Mouse (Mus musculus) T-cell, adult 2 months (primary cell): ENCODE measurements at regions not wholly inside any gene's neighbourhood (a gene's known extent, or its start where the extent isn't known, plus 50 kb on each side); places are given as distances from the start of the nearest gene placed in this dataset.
A peak's percentile ranks its signal among the peaks of the same experiment; 100 is the strongest.

Experiments used
- DNase-seq: peaks from one replicate; pipeline ENCODE4 v3.0.0; 2022; ENCODE audit warnings: low spot score

- DNase-seq, result no peak
These were observed 979.5 kb upstream of the Car8 start for GRCm38 (mm10) chr4:9218380-9218779.

DNA sequence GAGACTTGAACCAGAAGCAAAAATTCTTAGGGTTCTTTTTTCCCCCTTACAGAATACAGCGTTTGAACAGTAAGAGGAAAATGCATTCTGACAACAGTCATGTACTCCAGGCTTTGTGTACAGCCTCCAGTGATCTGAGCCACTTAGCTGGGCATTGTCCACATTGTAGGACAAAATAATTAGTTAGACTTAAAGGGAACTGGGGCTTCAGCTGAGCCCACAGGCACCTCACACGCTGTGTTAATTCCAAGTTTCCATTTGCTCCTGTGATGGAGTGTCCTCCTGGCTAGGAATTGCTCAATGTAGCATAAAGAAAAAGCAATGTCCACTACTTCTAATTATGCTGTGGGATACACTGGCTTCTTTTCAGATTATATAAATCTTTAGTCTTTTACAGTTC lies 969.8 kb upstream of the Car8 start:
- no peak for DNase-seq

GRCm38 (mm10) chr4:9200012-9200411 lies 961.2 kb upstream of the Car8 start:
- no peak for DNase-seq

DNA sequence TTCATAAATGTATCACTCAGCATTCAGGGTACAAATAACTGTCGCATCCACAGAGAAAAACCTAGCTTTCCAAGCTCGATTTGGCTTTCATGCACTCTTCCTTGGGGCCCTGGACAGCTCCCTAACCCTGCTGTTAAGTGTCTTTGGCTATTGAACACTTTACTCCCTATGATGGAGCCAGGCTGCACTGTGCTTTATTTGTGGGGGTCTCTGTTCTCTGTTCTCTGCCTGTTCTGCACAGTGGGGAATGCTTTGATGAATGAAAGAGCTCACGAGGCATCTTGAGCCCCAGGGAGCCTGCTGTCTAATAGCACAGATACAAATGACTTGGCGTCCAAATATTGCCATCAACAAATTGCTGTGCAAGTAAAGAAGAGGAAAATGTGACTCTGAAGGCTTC lies 957.6 kb upstream of the Car8 start:
- no peak for DNase-seq

DNA sequence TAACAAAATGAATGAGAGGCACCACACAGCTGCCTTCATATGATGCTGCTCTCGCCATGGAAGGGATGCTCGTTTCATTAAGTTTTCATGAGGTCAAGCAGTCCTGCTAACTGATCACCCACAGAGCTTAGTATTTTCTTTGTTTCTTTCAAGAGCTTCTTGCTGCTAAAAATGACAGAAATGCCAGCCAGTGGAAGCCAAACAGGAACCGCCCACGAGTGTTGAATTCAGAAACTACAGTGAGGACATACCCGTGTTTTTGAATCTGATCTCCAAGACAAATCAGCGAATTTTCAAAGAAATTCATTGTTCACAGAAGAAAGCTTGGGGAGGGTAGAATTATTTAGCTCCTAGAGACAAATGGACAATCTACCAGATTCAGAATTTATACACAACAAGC lies 954.3 kb upstream of the Car8 start:
- no peak for DNase-seq

GRCm38 (mm10) chr4:9185156-9185875 lies 946.5 kb upstream of the Car8 start:
- no peak for DNase-seq

DNA sequence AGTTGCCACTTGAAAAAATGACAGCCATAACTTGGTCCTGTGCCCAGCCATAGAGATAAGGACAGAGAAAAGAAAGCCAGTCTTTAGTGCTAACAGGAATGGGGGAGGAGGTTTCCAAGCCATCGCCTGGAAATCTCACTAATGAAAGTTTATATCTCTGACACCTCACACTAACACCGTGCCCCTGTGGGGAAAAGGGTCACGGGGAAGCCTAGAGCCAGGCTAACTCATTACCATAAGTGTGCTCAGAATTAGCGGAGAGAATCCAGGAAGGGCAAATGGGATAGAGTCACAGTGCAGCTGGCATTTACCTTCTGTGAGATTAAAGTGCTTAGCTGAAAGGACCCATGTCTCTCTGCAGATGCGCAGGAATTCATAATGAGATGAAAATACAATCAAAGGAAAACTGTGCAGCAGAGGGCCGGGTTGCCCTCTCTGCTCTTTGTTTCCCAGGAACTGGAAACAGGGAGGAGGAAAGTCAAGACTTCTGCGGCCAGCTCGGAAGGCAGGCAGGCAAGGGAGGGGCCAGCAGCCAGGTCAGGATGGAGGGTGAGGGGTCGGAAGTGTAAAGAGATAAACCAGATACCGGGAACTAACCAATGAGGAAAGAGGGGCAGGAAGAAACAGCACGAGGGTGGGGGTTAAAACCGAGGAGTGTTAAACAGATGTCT lies 945.7 kb upstream of the Car8 start:
- DNase-seq, result no peak

- DNase-seq, result no peak
These were observed 935.5 kb upstream of the Car8 start for GRCm38 (mm10) chr4:9174365-9174764.

- DNase-seq, result no peak
These were observed 923.5 kb upstream of the Car8 start for GRCm38 (mm10) chr4:9162374-9162773.

DNA sequence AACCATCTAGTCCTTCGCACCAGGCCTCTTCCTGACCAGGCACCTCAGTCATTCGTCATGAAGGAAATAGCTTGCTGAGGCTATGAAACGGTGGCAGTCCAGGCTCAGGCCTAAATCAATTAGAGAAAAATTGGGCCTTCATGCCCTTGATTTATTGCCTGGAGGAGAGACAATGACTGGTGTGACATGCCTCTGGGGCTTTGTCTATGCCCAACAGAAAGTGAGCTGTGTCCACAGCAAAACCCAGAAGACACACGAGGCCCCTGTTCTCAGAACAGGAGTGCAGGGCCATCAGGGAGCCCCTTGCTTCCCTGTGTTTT lies 922.9 kb upstream of the Car8 start:
- DNase-seq, result no peak

DNA sequence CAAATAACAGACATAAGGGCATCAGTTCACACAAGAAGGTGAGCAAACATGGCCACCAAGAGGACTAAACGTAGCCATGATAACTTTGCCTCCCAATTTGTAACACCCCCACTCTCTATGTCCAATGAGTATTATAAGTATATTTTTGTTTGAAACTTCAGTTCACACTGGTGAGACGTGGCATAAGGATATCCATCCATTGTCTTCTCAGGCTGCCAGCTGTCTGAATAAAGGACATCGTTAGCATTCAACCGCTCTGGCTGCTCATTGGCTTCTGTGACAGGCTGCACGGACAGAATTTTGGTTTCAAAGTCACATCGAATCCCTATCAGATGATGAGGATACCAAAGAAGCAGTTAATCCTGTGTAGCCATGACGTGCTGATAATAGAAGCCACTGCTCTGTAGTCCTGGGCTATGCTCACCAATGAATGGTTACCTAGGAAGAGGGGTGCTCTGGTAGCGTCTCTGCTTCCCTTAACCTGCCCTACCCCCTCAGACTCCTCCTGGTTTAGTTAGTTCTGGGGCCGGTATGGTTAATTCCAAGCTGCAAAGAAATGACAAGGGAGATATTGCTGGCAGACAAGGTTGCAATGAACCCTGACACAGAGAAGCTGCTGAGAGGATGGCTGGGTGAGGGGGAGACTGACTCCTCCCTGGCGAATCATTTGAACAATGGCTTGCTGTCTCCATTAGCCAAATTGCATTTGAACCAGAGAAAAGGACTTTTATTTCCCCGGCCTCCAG lies 922.4 kb upstream of the Car8 start:
- no peak for DNase-seq

GRCm38 (mm10) chr4:9147732-9148131 lies 908.9 kb upstream of the Car8 start:
- DNase-seq, result no peak

DNA sequence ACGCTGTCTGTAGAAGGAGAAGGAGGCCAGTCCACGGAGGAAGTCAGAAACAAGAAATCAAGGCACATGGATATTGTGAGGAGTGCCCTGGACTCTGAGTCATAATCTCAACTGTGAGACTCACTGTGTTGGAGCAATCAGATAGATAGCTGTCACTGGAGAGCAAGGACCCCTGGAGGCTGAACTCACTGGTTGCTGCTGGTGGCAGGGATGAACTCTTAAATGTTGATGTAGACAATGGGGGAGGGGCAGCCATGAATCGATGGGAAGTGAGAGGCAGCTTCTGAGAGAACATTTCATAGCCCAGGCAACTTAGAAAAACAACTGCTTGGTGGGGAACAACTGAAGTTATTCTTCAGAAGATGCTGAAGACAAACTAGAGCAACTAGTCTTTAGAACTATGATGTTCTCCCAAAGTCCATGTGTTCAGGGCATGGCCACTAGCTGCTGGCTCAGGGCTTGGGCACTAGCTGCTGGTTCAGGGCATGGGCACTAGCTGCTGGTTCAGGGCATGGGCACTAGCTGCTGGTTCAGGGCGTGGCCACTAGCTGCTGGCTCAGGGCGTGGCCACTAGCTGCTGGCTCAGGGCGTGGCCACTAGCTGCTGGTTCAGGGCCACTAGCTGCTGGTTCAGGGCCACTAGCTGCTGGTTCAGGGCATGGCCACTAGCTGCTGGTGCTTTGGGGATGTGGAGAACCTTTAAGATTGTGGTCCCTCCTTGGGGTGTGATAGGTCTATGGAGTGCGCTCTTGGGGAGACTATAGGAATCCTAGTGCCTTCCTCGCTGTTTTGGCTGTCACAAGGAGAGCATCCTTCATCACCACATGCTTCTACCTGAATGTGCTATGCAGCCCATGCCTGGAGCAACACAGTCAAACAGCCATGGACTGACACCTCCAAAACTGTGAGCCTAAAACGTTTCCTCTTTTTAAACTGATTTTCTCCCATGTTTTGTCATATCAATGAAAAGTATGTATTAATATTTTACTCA lies 905.7 kb upstream of the Car8 start:
- no peak for DNase-seq

- DNase-seq, result no peak
These were observed 904.2 kb upstream of the Car8 start for GRCm38 (mm10) chr4:9143087-9143486.

- no peak for DNase-seq
These were observed 903.3 kb upstream of the Car8 start for GRCm38 (mm10) chr4:9141946-9142683.

DNA sequence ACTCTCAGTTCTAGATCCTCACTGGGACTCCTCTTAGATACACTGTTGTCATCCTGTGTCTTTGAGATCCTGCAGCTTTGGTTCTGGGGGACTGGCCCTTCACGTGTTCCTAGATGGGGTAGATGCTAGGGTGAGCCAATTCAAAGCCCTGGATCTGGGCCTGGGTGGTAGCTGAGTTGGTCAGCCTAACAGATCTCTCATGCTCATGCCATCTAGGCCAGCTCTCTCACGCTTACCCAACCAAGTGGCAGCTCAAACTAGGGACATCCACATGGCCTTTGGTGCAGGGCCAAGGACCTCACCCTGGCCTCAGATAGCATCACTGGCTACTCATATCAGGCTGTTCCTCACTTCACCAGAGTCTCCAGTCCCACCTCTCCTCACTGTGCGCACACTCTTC lies 901.9 kb upstream of the Car8 start:
- DNase-seq, result no peak

DNA sequence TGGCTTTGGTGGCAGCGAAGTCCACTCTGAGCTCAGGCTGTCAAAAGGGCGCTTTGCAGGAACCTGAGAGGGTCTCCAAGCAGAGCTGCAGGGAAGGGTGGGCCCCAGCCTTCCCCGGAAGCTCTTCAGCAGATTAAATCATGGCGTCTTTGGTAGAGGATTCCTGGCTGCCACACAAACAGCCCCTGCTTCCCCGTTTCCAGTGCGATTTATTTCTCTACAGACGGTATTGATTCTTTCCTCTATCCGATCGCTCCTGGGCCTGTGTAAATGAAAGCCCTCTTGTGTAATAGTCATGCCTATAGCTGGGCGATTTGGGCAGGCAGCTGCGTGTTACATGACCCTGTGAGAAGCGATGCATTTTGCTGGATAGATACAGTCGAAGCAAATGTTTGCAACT lies 897.8 kb upstream of the Car8 start:
- DNase-seq, result no peak

DNA sequence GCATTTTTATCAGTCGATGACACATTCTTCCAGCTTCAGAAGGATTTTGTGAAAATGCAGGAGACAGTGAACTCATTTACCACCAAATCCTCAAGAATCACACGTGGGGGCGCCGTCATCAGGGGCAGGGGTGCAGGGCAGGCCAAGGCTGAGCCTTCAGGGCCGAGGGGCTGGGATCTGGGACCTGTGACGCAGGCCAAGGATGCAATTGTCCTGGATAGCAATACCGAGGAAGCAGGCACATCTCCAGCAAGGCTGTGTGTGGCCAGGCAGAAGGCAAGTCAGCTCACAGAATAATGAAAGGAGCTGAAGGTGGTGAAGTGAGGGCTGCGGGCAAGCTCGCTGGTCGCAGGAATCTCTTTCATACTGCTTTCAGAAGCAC lies 897.3 kb upstream of the Car8 start:
- DNase-seq, result no peak

DNA sequence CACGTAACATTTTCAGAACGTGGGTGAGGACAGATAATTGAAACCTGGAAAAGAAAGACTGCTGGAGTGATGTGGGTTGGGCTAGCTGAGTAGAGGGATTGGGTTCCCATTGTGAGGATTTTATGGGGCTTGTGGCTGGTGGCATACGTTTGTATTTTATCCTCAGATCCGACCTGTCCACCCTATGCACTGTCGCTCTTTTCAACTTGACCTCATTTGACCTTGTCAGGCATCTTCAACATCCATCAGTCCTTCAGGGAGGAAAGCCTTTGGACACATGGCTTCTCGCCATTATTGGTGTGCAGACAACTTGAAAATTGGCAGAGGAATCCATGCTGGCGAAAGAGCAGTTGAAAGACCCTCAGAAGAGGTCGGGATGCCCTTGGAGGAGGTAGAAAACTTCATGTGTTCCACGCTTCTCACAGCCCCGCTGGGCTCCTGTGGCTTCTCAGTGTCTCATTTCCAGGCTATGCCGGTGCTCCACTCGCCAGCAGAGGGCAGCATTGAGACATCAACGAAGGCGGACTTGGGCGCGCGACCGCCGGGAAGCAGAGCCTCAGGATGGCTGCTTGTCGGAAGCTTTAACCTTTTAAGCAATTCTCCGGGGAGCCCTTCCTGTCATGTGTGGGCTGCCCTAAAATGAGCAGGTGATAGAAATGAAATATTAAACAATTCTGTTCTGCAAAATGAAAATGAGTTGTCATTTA lies 896.8 kb upstream of the Car8 start:
- peak; percentile 80 for DNase-seq

GRCm38 (mm10) chr4:9133695-9134094 lies 894.9 kb upstream of the Car8 start:
- no peak for DNase-seq
